Mouse (Mus musculus) adrenal gland, adult 8-10 months (tissue): Measurements from ENCODE around the gene Nfix. TPM values are rescaled to one million over a fixed set of nuclear protein-coding genes. Genes with fewer than 3 reads are reported as not detected.

Experiments used
- DNase-seq: peaks from one replicate; pipeline ENCODE4 v3.0.0; 2022
- total RNA-seq, 4 experiments: library from RNA; stranded (reverse); gene quantifications; 2 replicates each; pipeline ENCODE4 v1.2.4; 2022

Gene Nfix
- total RNA-seq, 4 experiments from 2014 or later = 99.6 to 150 (median 117) TPM

DNA sequence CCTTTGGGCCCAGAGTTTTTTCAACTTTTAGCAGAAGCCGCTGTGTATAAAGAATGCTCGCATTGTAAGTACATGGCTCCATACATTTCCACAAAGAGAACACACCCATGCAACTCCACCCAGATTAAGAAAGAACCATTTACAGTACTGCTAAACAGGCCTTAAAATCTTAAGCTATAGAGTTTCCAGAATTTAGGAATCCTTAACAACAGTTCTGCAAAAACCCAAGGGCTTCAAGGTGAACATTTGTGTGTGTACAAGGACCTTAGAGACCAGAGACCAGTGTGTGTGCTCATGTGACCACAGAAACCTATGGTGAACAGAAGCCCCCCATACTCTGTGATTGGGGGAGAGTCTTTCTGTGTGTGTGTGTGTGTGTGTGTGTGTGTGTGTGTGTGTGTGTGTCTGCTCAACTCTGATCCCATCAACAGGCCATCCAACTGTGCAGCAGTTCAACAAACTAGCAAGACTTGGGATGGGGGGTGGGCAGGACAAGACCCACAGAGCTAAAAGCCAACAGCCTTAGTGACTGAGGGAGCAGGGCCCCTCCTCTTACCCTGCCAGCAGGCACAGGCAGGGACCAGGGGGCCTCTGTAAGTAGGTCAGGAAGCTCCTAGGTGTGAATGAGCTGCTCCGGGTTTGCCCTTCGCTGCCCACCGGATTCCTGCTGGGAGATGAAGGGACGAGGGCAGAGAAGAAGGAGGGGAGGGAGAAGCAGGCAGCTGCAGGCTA, 19.0 kb downstream of the Nfix start:
- DNase-seq = no peak

DNA sequence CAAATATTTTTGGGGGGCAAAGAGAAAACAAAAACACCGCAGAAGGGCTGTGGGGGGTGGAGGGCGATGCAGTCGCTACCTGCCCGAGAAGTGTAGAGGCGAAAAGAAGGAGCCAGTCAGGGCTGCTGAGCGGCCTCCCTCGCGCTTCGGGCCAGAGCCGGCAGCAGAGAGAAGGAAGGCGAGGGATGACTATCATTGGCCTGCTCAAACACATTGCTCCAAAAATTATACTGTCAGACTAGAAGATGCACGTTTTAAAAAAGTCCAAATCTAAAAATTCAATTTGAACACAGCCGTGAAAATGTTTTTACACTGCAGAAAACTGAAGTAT, 20.0 kb downstream of the Nfix start:
- DNase-seq = no peak

DNA sequence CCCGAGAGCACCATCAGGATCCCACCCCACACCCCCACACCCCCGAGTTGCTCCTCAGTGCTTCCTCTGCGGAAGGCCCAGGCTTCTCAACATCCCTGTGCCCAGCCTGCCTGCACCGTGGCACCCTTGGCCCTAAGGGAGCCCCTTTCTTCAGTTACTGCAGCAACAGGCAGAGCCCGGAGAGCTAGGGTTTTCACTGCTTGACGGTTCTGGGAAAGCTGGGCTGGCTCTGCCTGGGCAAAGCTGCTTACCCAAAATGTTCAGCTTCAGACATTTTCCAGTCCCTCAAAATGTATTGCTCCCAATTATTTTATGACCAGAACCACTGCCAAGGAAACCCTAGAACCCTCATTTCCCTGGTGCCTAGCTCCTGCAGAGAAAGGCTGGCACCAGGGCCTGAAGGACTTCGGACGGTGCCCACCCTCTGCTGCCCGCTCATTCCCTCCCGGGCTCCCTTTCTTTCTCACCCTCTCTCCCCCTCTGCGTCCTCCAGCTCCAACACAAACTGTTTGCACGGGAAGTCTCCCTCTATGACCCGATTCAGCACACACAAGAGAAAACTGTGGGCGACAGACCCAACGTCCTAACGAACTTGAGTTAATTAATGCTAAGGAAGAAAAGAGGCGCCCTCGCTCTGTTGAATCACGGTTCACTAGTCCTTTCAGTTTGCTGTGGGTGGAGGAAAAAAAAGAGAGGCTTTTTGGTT, 20.5 kb downstream of the Nfix start:
- no peak for DNase-seq

DNA sequence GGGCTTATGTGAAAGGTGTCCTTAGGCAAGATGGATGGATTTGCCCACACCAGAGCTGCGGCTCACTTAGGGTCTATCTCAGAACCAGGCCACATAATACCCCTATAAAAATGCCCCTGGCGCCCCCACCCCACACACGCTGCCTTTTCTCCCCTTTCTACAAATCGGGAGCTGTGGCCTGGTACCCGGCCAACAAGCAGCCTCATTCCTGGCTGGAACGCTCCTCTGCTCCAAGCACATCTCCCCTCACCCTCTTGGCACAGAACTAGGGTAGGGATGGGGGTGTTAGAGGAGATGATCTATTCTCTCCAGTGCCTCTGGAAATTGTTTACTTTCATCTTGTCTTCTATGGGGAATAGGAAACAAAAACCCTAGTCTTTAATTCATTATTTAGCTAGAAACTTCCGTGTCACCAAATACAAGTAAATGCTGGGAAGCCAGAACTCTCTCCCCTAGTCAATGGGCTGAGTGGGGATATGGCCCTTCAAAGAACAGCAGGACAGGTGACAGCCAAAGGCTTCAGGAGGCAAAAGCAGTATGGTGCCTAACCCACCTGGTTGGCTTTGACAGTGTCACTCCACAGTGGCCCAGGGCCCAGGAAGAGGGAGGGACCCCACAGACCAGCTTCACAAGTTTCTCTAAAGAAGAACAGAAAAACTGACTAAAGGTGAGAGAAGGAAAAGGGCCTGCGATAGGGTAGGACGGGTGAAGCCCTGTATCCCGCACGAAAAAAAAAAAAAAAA, 21.3 kb downstream of the Nfix start:
- no peak for DNase-seq

DNA sequence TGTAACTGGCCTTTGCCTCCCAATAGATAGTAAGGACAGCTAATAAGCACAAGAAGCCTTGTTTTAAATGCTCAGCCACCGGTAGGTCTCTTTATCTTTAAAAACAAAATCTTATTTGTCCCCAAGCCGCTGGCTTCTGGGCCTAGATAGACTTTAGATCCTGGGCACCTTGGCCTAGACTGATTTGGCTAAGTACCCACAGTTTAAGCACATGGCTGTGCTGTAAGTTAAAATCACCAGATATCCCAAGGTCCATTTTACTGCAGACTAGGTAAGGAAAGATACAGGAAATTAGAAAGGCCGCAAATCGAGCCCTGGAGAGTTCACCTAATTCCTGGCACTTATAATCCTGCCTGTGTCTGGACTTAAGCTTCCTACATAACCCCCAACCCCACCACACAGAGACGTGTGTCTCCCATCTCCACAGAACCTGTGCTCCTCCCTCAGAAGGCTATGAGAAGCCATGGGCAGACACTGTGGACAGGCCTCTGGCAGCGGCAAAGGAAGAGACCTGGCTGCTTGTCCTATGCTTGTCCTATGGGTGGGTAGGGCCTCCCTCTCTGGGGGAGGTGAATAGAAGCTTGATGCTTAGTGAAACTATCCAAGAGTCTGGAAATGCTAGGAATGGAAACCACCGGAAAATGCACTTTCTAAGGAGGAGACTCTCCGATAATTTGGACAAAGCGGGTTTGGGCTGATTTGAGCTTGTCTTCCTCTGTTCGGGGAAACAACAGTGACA, 22.1 kb downstream of the Nfix start:
- no peak for DNase-seq

DNA sequence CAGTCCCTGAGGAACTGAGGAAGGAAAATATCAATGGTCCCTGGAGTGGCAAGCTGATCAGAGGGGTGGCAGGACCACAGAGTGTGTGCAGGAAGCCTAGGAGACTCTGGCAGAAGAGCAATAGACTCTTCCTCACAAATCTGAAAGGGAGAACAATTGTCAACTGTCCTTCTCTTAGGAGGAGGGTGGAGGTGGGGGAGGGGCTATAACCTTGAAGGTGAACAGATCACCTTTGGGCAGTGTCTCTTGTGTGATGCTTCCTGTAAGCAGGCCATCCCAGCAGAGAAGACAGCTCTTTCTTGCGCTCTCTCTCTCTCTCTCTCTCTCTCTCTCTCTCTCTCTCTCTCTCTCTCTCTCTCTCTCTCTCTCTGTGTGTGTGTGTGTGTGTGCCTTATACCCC, 23.6 kb downstream of the Nfix start:
- DNase-seq = no peak

DNA sequence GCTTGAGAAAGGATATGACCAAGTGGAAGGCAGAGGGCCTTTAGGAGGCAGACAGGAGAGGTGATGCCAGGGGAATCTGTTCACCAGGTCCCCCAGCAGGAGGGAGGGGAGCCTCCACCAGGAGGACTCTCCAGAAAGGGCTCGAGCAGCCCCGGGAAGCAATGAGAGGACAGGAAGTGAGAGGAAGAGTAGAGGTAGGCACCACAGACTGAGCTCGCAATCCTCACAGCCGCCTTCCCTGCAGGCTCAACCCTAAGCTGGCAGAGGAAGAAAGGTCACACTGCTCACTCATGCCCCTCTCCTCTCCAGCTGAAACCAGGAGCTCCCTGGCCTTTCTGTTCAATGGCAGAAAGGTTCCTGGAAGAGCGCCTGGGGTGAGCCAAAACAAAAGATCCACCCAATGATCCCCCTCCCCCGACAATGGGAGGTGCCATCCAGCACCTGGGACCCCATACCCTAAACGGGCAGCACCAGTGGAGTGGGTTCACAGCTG, 24.5 kb downstream of the Nfix start:
- DNase-seq = no peak

DNA sequence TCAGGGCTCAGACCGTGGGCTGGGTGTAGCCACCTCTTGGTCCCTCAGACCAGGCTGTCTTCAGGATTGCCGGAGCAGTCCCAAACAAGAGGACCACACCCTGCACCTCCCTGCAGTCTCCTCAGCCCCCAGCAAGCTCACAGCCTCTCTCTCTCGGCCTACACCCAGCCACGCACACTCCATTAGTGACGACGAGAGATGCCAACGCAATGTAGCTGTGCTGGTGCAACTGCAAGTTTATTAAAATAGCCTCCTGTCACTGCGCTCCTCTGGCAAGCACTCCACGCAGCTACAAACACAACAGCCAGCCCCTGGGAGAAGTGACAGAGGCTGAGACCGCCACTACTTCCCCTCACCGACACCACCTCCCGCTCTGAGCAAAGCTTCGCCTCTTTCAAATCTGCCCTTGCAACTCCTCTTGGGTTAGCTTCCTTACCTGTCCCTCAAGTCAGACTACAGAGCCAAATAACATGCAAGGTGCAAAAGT, 25.0 kb downstream of the Nfix start:
- DNase-seq = no peak

DNA sequence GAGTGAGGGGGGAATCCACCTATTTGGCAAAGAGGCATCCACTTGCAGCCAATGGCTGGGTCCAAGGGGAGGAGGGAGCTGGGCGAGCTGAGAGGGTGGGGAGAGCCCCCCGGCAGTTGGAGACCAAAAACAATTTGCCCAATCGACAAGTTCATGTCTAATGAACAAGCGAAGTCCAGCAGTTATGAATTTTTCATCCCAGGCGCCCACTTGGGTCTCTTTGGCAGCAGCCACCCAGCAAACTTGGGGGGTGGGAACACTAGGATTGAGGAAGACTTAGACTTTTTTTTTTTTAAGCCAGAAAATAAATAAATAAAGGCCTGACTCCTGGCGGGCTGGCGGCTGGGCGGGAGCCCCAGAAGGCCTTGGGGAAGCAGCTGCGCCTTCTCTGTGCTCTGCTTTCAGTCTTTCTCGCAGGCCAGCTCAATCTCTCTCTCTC, 25.7 kb downstream of the Nfix start:
- no peak for DNase-seq

DNA sequence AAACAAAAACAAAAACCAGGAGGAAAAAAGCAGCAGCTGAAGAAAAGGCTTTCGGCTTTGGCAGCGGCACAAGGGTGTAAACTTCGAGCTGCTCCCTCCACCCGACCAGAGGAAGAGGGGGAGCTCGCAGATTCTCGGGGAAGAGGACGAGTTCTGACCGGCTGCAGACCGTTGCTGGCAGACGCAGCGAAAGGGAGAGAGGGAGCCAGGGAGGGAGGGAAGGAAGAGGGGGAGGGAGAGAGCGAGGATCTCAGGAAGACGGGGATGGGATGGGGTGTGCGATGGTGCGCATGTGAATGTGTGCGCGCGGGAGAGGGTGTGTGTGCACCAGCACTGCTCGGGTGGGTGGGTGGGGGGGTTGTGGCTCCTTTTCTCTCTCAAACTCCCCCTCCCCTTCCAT, 26.3 kb downstream of the Nfix start:
- peak; percentile 39 for DNase-seq

DNA sequence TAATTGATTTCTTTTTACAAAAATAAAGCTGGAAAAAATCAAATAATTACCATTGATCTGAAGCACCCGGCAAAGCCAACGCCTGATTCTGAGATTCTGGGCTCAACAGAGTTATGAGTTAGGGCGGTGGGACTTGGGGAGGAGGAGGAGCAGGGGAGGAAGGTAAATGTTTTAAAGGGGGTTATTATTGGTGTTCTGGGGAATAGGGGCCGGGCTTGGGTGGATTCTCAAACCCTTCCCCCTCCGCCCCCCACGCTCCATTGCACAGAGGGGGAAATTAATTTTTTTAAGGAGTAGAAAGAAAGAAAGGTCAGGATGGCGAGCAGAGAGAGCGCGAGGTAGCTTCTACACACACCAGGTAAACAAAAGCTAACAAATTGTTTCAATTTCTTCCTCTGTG, 26.8 kb downstream of the Nfix start:
- no peak for DNase-seq

DNA sequence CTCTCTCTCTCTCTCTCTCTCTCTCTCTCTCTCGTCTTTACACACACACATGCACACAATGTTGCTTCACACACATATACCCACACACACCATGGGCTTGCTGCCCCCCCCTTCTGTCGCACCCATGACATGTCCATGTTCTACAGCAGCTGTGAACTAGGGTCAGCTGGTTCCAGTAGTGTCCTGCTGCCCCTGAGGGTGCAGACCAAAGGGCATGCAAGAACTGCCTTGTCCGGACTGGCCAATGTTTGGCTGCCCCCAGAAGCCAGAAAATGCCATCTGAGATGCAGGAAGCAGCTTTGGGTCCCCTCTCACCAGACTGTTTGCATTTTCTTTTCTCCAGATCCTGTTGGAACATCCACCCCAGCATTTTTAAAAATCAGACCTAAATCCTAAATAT, 27.5 kb downstream of the Nfix start:
- no peak for DNase-seq

DNA sequence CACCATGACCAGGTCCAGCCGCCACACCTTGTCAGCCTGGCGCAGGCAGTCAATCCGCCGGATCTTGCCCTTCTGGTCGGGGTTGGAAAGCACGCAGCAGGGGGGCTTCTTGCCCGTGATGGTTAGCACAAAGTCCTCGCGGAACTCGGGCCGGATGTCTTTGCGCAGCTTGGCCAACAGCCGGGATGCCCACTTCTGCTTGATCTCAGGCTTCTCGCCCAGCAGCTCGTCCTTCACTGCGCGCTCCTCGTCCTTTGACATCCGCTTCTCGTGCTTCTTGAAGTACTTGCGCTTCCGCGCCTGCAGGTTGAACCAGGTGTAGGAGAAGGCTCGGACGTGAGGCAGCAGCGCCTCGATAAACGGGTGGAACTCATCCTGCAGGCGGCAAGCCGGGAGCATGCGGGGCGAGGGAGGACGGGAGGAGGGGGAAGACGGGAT, 28.2 kb downstream of the Nfix start:
- no peak for DNase-seq

DNA sequence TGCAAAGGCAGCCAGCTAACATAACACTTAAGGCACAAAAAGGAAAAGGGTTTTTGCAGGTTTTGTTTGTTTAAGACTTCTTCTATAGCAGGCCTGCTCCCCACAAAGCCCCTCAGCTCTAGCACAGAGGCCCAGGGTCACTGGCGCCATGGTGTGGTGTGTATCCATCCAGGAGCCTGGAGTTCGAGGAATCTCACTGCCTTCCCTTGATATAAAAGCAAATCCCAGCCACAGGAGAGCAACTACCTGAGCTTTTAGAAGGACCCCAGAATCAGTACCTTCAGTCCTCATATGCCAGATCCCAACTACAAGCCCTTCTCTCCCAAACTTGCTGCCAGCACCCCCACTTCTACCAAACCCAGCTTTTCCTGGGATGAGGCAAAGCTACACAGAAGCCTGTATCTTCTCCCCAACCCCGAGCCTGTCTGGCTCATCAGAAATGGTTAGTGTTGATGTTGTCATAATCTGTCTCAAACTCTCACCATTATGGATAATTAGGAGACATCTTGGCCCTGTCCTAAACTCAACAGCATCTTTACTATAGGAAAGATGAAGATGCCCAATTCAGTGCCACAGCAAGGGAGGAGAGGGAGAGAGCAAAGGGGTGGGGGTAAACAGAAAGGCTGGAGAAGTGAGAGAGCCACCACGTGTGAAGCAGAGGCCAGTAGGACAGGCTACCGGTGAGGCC, 29.0 kb downstream of the Nfix start:
- DNase-seq = no peak

DNA sequence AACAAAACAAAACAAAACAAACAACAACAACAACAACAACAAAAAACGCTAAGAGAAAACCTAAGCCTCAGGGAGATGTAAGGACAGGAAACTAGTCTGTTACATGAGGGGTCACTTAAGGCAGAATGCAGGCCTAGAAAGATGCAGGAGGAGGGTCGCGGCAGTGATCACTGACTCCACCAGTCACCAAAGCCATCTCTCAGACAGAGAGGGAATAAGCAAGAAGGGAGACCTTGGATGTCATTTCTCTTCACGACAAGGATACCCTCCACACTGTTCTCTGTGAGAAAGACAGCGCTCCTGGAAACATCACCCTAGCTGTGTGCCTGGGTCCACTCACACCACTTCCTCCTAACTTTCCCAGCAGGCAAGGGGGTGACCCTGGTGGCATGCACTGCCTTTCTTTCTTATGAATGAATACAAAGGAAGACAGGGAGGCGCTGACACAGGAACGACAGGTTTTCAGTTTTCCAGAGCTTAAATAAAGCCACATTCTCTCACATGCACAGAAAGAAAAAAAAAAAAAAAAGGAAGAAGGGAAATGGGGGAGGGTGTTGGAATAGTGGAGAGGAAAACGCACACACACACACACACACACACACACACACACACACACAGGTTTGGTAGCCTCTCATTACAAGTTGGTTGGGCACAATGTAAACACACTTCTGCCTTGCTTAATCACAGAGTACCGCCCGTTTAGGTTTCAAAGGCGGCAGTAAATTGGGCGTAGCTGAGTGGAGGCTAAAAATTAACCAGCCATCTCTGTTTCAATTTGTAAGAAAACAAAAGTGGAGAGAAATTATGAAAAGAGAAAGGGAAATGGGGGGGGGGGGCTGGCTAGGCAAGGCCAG, 29.8 kb downstream of the Nfix start:
- no peak for DNase-seq

DNA sequence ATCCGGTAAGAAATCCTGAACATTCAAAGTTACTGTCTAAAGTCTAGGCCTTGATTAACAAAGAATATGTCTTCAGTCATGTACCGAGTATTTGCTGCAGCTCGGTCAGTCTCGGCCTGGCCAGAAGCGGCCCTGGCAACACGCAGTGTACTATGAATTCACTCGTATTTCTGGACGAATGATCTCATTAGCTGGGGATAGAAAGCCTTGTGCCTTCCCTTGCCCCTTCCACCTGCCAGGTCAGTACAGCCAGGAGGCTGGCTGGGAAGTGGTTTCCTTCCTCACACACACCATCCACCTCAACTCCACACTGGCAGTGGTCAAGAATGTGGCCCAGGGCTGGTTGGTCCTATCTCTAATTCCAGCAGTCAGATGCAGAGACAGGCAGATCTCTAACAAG, 30.8 kb downstream of the Nfix start:
- no peak for DNase-seq

DNA sequence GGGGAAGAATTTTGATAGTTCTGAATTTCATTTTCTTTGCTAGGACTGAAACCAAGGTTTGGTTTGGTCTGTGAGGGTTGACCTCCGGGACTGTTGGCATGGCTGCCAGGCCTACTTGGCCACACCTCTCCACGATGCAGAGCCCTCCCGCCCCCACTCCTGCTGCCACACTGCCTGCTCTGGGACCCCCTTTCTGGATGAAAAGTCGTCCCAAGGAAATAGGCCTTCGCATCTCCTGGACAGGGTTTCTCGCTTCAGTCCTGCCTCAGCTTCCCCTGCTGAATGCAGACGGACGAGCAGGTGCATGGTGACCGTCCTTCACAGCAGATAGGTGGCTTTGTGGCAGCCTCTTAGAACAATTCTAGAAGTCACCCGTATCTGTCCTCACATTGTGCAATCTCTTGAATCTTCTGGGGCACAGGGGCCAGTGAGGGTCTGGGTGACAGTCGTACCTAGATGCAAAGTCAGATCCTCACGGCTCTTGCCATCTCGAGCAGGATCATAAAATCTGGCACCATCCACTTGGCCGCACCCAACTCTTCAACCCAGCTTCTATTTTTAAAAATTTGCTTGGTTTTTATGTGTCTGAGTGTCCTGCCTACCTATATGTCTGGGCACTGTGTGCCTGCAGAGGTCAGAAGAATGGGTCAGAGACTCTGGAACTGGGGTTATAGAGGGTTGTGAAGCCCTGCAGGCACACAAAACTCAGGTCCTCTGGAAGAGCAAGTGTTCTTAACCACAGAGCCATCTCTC, 31.6 kb downstream of the Nfix start:
- DNase-seq = no peak

DNA sequence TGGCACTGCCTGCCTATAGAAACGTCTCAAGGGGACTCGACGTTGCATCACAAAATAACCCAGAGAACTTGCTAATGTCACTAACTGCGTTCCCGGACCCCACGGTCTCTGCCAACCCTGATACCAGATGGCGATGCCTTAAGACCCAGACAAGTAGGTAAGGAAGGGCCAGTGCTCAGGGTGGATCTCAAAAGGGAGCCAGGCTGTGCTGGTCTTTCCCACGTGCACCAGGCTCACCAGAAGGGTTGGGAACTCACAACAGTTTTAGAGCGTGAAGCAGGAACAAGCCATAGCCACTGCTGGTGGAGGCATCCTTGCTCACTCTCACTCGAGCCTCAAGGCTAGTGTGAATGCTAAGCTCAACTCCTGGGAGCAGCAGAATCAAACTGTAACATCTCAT, 32.9 kb downstream of the Nfix start:
- no peak for DNase-seq

DNA sequence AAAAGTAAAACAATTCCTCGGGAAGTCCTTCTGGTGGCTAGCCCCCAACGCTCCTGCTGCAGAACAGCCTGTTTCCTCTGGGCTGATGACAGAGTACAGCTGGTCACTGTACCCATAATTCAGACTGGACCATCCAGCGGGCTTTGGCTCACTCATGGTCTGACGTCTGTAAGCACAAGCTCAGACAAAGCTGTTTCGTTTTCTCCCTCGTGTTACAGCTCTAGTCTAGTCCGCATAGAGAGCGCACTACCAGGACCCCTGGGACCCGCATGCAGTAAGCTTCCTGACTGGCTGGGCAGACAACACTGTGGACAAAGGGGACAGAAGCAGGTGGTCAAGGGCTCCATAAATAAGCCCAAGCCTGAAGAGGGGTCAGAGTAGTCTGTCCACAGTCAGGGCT, 33.7 kb downstream of the Nfix start:
- DNase-seq = no peak

DNA sequence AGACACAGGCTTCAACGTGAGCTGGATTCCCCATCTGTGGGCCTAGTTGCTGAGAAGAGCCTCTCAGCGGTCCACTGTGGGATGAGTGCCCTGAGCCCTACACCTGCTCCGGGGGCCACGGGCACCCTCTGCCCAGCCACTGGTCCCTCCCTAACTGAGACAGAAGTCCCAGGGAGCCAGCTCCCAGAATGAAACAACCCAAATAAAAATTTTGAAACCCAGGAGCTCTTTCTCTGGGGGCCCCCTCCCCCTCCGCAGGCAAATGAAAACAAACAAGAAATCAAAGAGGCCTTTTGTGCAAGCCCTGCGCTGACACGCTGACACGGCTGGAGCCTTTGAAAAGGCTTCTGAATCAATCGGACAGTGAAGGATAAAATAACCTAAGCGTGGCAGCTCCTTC, 34.5 kb downstream of the Nfix start:
- DNase-seq = no peak
